Mouse (Mus musculus): ENCODE data around the gene 1500011B03Rik.

The 1500011B03Rik gene

DNA sequence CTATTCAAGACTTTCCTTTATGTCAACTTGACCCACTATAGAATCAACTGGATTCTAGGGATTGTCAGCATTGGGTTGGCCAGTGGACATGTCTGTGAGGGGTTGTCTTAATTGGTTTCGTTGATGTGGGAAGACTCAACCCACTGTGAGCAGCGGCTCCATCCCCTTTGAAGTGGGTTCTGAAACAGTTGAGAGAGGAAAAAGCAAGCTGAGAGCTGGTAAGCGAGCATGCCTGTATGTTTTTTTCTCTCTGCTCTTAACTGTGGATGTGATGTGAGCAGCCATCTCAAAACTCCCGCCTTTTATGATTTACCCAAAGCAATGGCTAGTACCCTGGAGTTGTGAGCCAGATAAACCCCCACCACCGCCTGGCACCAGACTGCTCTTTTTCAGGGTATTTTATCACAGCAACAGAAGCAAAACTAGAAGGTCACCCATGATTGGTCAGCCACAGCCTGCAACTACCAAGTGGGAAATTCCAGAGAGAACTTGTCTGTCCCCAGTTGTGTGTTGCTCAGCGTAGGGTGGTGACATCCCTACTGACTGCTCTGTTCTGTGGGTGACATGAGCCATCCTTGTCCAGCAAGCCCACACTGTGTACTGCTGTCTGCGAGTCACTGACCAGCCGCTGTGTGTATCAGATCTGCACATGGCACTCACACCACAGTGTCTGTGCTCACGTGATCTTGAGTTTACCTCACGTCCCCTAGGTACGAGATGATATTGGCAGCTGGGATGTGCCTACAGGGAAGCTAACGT, 39.7 kb downstream of the 1500011B03Rik start:
- no peak for DNase-seq (ENCODE audit: low spot score in 2 of 2)

DNA sequence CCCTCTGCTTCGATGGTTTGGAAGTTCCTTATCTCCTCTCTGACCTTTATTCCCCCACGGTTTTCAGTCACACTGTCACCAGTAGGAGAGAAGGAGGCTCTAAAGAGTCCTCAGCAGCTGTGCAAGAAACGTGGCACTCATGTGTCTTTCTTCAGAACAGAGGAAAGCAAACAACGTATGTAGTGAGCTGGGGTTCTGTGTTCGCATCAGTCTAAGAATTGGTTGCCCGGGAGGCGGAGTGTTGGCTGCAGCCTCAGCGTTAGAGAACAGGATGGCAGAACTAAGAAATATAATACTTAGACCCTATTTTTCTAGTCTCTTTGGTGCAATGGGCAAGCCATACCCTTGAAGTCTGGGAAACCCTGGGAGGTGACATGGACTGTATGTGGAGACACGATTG, 40.3 kb downstream of the 1500011B03Rik start:
- DNase-seq (ENCODE audit: low spot score in 2 of 2): no peak

DNA sequence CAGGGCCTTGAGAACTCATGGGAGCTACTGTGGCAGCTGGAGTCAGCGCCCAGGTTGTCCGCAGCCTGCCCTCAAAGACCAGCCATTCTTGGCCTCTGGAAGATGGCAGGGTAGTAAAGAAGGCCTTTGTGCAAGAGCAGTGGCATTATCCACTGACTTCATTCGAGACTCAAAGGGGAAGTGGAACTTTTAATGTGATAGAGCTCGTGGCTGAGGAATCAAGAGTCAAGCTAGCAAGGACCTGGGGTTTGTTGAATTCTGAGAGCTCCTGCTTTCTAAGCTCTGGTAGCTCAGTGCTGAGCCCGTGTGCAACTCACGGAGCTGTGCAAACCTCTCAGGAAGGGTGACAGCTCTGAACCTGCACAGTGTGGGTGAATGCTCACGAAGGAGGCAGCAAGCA, 42.4 kb downstream of the 1500011B03Rik start:
- DNase-seq (ENCODE audit: low spot score in 2 of 2): no peak

DNA sequence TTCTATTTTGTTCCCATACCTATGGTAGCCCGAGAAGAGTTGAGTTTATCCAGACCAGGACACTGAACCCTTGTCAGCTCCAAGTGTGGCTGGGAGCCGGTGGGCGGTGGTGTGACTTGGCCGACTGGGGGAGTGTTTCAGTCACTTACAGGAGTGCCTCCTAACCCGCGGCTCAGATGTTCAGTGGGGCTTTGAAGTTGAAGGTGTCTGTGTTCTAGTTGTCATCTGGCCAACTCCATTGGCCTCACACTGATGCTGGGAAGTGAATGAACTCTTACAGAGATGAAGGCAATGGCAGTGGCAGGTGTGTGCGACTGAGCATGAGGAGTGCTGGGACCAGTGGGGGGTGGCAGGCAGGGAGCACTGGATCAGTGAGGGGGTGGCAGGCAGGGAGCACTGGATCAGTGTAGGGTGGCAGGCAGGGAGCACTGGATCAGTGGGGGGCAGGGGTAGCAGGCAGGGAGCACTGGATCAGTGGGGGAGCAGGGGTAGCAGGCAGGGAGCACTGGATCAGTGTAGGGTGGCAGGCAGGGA, 43.2 kb downstream of the 1500011B03Rik start:
- DNase-seq (ENCODE audit: low spot score in 2 of 2): no peak

DNA sequence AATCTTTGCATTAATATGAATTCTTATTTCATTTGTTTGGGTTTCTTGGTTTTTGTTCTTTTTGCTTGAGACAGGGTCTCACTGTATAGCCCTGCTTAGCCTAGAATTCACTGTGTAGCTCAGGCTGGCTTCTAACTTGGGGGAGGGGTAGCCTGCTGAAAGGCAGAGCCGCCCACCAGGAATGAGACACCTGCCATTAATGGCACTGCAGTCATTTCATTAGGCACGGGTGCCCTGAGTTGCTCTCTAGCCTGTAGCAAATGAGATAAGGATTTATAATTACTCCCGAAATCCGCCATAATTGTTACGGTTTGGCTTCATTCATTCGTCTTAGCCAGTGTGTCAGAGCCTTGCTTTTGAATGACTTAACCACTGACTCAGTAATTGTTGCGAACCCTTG, 47.1 kb downstream of the 1500011B03Rik start:
- DNase-seq (ENCODE audit: low spot score in 2 of 2): no peak

DNA sequence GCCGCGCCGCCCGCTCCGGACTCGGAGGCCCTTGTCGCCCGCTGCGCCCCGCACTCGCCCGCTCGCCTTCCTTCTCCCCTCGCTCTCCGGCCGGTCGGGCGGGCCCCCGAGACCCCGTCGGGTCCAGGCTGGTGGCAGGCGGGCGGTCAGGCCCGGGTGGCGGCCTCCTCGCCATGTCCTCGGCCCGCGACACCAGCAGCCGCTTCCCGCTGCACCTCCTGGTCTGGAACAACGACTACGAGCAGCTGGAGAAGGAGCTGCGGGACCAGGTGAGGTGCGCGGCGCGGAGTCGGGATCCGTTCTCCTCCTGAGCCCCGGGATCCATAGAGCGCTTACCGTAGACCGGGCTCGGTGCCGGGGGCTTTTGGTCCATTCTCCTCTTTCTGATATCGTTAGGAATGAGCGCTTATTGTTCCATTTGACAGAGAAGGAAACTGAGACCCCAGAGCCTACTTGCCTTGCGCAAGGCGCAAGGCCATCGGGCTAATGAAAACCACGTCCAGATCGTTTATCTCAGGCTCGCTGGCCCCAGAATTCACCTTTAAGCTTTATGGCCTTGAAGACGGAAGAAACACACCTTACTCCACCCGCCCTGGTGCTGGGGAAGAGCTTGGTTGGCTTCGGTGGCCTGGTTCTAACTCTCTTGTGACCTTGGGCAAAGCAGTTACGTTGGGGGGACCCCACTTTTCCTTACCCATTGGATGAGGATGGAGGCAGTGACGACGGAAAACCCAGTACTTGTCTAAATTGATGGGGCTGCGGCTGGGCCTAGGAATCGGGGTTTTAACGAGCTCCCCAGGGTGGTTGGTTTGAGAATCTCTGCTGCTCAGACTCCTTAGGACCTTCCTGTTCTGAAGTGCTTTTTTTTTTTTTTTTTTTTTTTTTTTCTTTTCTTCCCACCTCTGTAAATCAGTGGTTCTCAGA, 48.0 kb downstream of the 1500011B03Rik start, which contains the start of gene Git2:
Gene Git2, minus strand, starts transcription at position 462 of the 924 bp plus-strand sequence.
- peak in 1 of 2 experiments; percentile 37 for DNase-seq (ENCODE audit: low spot score in 2 of 2)

DNA sequence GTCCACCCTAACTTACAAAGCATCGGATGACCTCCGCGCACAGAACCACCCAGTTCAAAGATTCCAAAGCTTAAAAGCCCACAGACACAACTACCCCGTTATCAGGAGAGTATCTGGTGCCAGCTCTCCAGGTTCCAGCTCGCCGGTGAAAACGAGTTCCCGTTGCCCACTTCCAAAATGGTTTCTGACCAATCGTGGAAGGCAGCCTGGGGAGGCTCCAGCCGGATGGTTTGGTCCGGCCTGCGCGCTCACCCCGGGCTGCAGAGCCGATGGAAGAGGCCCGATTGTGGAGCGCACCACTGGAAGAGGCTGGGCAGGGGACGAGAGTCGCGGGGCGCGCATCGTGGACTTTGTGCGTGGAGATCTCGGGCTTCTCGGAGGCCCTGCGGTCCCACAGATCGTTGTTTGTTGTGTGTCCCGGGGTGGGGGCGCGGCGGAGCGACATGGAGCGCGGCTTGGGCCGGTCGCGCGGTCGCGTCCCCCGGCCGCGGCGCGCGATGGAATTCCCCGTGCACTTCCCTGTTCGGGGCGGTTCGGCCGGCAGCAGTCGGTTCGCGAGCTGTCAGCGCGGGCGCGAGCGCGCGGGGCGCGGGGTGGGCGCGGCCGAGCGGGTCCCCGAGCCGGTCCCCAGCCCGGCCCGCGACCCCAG, 48.7 kb downstream of the 1500011B03Rik start, which contains the start of gene Ankrd13a:
Gene Ankrd13a, plus strand, starts transcription at position 275 of the 649 bp plus-strand sequence.
- DNase-seq (ENCODE audit: low spot score in 2 of 2): peak; percentile 88 to 90

DNA sequence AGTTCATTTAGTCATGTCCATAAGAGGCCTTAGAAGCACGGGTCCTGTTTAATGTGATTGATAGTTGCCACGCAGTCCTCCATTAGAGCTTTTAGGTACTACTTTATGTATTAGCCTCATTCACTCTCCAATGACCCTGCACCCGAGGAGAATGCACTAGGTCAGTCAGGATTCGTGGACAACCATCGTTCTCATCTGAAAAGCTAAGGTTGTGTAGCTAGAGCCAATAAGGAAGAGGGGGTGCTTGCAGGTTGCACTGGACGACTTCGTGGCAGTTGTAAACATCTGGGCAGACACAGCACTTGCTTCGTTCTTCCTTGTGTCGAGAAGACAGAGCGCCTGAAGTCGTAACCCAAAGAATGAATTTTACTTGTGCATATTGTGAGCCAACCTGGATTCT, 49.5 kb downstream of the 1500011B03Rik start:
- no peak for DNase-seq (ENCODE audit: low spot score in 2 of 2)

DNA sequence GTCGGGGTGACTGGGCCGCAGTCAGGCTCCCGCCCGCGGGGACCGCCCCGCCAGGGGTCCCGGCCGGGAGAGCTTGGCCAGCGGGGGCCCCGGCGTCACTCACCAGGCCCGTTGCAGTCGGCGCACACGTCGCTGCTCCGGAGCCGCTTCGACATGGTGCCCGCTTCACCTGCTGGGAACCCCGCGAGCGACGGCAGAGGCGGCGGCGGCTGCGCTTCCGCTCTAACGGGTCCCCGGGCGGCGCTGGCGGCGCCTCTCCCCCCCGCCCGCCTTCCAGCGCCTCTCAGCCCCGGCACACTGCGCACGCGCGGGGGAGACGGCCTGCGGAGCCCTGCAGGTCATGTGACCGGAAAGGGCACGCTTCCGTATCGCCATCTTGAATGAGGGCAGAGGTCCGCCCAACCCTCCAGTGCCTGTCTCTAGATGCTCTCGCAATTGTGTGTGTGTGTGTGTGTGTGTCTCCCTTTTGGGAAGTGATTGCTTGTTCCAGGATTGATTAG, 50.0 kb downstream of the 1500011B03Rik start:
- peak; percentile 97 to 98 for DNase-seq (ENCODE audit: low spot score in 2 of 2)

DNA sequence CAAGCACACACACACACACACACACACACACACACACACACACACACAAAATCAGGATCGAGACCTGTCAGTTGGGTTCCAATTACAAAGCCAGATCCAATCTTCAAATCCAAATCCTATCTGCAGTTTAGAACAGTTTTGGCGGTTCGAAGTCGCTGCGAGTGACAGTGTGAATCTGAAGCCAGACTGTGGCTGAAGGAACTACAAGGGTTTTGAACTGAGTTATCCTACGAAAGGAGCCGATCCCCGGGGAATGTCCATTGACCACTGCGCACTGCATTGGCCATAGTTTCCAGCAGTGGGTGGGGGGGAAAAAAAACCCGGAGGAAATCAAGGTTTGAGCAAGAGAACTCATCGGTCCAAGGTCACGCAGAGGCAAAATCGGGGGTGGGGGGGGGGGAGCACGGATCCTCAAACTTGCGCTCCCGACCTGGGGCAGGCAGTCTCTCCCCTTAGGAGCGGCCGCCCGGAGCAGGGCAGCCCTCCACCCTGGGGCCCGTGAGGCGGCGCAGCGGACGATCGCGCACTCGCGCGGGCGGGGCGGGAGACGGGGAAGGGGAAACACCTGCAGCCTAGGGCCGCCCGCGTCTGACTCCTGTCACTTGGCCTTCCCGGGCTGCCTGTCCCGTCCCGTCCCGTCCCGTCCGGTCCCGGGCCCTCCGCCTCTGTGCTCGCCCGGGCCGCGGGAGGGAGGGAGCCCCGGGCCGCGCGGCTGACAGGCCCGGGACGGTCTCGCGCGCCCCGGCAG, 50.6 kb downstream of the 1500011B03Rik start:
- DNase-seq (ENCODE audit: low spot score in 2 of 2): peak in 1 of 2 experiments; percentile 45

DNA sequence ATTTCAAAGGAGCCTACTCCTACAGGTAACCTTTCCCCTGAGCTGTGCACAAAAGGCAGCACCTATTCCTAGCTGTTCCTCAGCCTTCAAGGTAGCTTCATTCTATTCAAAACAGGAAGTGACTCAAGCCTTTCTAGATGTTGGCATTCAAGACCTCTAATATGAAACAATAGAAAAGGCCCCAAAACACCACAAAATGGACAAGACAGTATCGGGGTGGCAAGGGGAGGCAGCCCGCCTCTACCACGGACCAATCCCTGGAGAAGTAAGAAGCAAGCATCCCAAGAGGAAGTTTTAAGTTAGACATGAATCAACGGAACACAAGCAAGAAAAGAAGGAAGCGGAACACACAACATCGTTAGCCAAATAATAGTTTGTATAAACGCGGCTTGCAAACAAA, 51.5 kb downstream of the 1500011B03Rik start:
- DNase-seq (ENCODE audit: low spot score in 2 of 2): no peak

DNA sequence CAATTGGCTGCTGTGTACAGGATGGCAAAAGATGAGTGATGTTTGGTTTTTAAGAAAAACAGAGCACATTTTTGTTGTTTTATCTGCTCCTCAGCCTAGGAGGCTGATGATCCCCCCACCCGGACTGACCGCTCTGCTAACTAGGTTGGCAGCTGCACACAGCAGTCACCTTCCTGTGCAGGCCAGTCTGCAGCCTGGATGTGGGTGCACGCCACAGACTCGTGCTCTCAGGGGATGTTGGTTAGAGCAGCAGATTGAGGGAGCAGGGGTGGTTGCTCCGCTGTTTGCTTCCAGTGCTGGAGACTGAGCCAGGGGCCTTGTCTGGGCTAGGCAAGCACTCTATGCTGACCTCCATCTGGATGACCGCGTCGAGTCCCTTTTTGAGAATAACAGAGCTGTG, 53.5 kb downstream of the 1500011B03Rik start:
- no peak for DNase-seq (ENCODE audit: low spot score in 2 of 2)

DNA sequence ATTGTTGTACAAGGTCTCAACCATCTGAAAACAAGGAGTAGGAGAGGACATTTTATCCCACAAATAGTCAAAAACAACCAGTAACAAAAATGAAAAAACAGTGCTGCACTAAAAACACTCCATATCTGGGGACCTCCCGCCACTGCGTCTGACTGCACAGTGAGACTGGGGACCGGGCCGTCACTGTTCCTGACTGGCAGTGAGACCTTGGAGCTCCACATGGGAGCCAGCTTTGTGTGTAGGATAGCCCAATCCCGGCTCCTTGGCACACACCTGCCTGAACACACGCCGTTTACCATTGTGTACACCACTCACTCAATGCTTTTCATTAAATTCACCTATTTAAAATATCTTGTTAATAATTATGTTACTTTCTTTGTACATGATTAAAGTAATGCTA, 56.1 kb downstream of the 1500011B03Rik start:
- no peak for DNase-seq (ENCODE audit: low spot score in 2 of 2)

DNA sequence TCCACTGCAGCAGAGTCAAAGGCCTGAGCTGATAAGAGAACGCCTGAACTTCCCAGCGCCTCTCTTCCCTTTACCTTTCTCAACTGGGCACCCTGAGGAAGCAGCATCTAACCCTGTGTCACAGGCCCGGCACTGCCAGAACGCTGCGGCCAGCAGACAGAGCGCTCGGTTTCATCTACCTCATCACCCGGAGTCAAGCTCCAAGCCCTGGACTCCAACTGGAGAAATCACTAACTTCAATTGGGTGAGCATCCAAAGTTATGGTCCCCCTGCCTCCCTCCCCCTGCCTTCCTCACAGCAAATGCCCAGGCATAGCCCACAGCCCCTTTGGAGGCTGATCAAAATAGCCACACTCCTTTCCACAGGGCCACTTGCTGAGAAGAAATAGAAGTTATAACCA, 56.6 kb downstream of the 1500011B03Rik start:
- DNase-seq (ENCODE audit: low spot score in 2 of 2): no peak

DNA sequence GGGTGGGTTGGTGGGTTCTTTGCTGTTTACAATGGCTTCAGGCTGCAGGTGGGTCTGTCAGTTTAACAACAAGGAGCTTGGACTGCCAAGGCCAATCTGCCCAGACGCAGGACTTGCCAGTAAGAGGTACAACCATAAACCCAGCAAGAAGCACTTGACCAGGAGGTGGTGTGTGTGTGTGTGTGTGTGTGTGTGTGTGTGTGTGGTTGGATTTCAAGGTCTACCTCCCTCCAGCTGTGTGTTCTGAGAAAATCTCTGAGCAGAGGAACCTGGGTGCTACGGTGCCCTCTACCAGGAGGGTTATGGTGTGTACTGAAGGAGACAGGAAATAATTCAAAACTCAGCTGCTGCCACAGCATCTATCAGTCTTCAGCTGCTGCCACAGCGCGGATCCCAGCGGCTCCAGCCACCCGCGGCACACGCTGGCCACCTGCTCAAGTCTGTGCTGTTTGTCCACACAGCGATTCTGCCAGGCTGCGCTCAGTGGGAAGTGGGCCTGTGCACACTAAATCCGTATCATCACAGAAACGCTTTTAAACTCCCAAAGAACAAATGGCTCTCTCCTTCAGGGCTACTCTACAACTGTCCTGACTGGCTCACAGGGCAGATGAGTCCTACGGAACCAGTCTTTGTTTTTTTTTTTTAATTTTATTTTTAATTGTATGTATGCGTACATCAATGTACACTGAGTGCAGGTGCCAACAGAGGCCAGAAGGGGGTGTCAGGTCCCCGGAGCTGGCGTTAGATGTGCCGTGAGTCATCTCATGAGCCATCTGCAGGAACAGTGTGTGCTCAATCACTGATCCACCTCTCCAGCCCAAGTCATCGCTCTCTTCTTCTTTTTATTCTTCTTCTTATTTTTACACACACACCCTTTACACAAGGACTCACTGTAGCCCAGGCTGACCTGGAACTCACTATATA, 58.2 kb downstream of the 1500011B03Rik start:
- DNase-seq (ENCODE audit: low spot score in 2 of 2): no peak

DNA sequence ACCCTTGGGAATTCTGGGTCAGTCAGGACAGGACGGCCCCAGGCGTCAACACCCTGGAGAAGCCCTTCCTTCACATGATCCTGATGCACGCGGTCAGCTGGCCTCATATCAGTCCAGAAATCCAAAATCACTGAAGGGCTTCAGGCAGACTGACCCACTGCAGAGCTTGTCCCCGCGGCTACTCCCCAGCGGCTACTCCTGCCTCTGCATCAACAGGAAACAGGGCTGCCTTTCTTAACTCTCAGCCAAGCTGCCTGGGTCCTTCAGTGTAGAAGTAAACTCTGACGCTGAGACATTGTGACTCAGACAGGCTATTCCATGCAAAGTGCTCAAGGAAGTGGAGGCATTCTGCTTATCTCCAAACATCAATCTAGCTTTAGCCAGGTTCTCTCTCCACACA, 61.3 kb downstream of the 1500011B03Rik start:
- DNase-seq (ENCODE audit: low spot score in 2 of 2): no peak

DNA sequence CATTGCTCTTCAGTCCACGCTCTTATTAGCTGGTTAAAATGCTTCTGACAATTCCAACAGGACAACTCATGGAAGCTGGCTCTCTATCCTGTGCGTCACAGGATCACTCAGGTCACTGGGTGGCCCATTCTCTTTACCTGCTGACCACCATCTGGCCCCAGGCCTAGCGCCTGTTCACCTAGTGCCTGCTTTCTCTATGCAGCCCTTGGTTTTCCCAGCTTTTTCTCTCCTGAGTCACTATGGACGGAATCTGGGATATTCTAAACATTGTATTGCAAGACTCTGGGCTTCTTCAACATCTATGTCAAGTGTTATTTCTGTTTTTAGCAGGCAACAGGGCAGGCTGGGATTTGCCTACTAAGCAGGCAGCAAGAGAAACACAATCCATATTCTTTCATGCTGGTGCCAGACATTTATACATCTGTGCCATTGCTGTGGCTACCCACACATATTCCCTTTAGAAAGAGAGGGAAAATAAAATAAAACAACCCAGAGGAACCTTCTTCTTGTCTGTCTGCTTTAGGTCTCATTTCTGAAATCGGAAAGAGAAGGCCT, 63.7 kb downstream of the 1500011B03Rik start:
- DNase-seq (ENCODE audit: low spot score in 2 of 2): no peak
